Mouse (Mus musculus) liver, adult 2 months (tissue): Measurements from ENCODE around the gene Gorasp1. TPM values are rescaled to one million over a fixed set of nuclear protein-coding genes. Genes with fewer than 3 reads are reported as not detected.

Experiments used
- DNase-seq: peaks from one replicate; pipeline ENCODE4 v3.0.0-alpha.2; 2011; ENCODE audit warnings: low read depth, low spot score; ENCODE audit errors: extremely low read depth
- H3K27ac ChIP-seq: fragments of 200-500 bp; replicated peaks from 2 replicates; pipeline ENCODE4 v1.5.1; 2012; ENCODE audit warnings: low read depth, mild to moderate bottlenecking, control low read depth, inconsistent platforms, low read length; ENCODE audit not compliant: insufficient read depth
- H3K27me3 ChIP-seq: fragments of 200-500 bp; 2 replicates; pipeline ENCODE4 v1.6.1; 2012; ENCODE audit warnings: mild to moderate bottlenecking, moderate library complexity, low read length, inconsistent platforms; ENCODE audit not compliant: control insufficient read depth, insufficient read depth
- H3K36me3 ChIP-seq: fragments of 200-500 bp; 2 replicates; pipeline ENCODE4 v1.6.1; 2012; ENCODE audit warnings: low read length, inconsistent platforms; ENCODE audit not compliant: control insufficient read depth, insufficient read depth
- H3K4me1 ChIP-seq: fragments of 200-500 bp; 2 replicates; pipeline ENCODE4 v1.6.1; 2011; ENCODE audit warnings: low read length; ENCODE audit not compliant: control insufficient read depth, insufficient read depth
- H3K4me3 ChIP-seq: fragments of 200-500 bp; 2 replicates; pipeline ENCODE4 v1.5.1; 2011; ENCODE audit warnings: low read depth, mild to moderate bottlenecking, control low read depth, low read length, moderate library complexity; ENCODE audit not compliant: insufficient read depth
- H3K79me2 ChIP-seq: fragments of 200-500 bp; 2 replicates; pipeline ENCODE4 v1.6.1; 2012; ENCODE audit warnings: inconsistent platforms, mild to moderate bottlenecking, low read length, moderate library complexity; ENCODE audit not compliant: control insufficient read depth, insufficient read depth
- H3K9ac ChIP-seq: fragments of 200-500 bp; 2 replicates; pipeline ENCODE4 v1.6.1; 2012; ENCODE audit warnings: low read depth, mild to moderate bottlenecking, control low read depth, inconsistent platforms, low read length
- CTCF ChIP-seq: fragments of 200-500 bp; IDR thresholded peaks from 2 replicates; pipeline ENCODE4 v1.5.1; 2011; ENCODE audit warnings: low read depth, low read length, control low read depth
- POLR2A ChIP-seq: fragments of 200-500 bp; IDR thresholded peaks from 2 replicates; pipeline ENCODE4 v1.6.1; 2011; ENCODE audit warnings: low read length, control low read depth; ENCODE audit not compliant: insufficient read depth; ENCODE audit errors: extremely low read depth
- WGBS: fragments of 180-500 bp; shearing (Covaris S2); methylation state at CpG from one replicate; pipeline ENCODE4 v1.1.7; 2018; 5-methylcytosine and 5-hydroxymethylcytosine counted together
- polyA plus RNA-seq: library from polyadenylated mRNA; depleted of rRNA; stranded (reverse); fragments of >200 nt; gene quantifications from 2 replicates; pipeline ENCODE4 v1.2.3, GENCODE M21; 2012; rRNA removed
- total RNA-seq: library from RNA; depleted of rRNA; stranded (reverse); fragments of >200 nt; gene quantifications from 2 replicates; pipeline ENCODE4 v1.2.3, GENCODE M21; 2014; rRNA removed

The Gorasp1 gene
- 10.9 and 11.5 TPM in 2 replicates for total RNA-seq
- 18.1 and 20.7 TPM in 2 replicates for polyA plus RNA-seq

- H3K9ac ChIP-seq, result peak within 1 kb of the TSS; percentile 90
- DNase-seq, result peak; percentile 69
- peak; percentile 92 for TF ChIP-seq POLR2A
- no peak for TF ChIP-seq CTCF
- no peaks in the 10 kb centered on the region for H3K27me3 ChIP-seq
- H3K27ac ChIP-seq, result peak within 1 kb of the TSS; percentile 76
- H3K4me1 ChIP-seq, result peaks cover 17% of the 10 kb centered on the region
- H3K79me2 ChIP-seq, result peaks cover 10% of the 10 kb centered on the region; the same call in 1 of the 2 replicates
- H3K36me3 ChIP-seq, result no peaks in the 10 kb centered on the region
- peak within 1 kb of the TSS; percentile 84 for H3K4me3 ChIP-seq
- under 1% methylated on average over 40 of the region's 40 CpGs for WGBS
These were observed at the start of gene Gorasp1, which contains the start of gene Ttc21a for GRCm38 (mm10) chr9:119937005-119937773. Gene Gorasp1 (minus strand): TSS chr9:119937565. Gene Ttc21a (plus strand): TSS chr9:119937606.

- Histone ChIP-seq H3K79me2 (peaks cover 23% of the 10 kb centered on the region), H3K36me3 (no peaks in the 10 kb centered on the region), H3K27me3 (no peaks in the 10 kb centered on the region), H3K9ac (no peak overlapping the region), H3K27ac (no peak overlapping the region), H3K4me3 (no peak overlapping the region), H3K4me1 (peaks cover 9% of the 10 kb centered on the region)
- DNase-seq, result no peak
- WGBS, result 90% methylated on average over 10 of the region's 10 CpGs
- no peak for TF ChIP-seq POLR2A
- no peak for TF ChIP-seq CTCF
These were observed 48.7 kb upstream of the Gorasp1 start for GRCm38 (mm10) chr9:119985881-119986574.

GRCm38 (mm10) chr9:119984536-119985011 is 47.2 kb upstream of the Gorasp1 start, which contains the start of gene Csrnp1:
Gene Csrnp1 (minus strand): TSS chr9:119984658.
- Histone ChIP-seq H3K4me3 (peak within 1 kb of the TSS; percentile 100), H3K27me3 (no peaks in the 10 kb centered on the region), H3K4me1 (peaks cover 21% of the 10 kb centered on the region), H3K9ac (peak within 1 kb of the TSS; percentile 100), H3K27ac (peak within 1 kb of the TSS; percentile 99), H3K36me3 (no peaks in the 10 kb centered on the region), H3K79me2 (peaks cover 34% of the 10 kb centered on the region)
- 28% methylated on average over 14 of the region's 14 CpGs for WGBS
- TF ChIP-seq POLR2A (no peak), CTCF (no peak)
- no peak for DNase-seq

GRCm38 (mm10) chr9:119983585-119984535 is 46.5 kb upstream of the Gorasp1 start:
- peaks cover 41% of the 10 kb centered on the region for H3K79me2 ChIP-seq
- peak overlapping the region; percentile 99 for H3K27ac ChIP-seq
- peaks cover 27% of the 10 kb centered on the region for H3K4me1 ChIP-seq
- peak overlapping the region; percentile 100 for H3K9ac ChIP-seq
- 3% methylated on average over 73 of the region's 79 CpGs for WGBS
- H3K27me3 ChIP-seq, result no peaks in the 10 kb centered on the region
- TF ChIP-seq CTCF (no peak), POLR2A (peak; percentile 98)
- no peaks in the 10 kb centered on the region for H3K36me3 ChIP-seq
- peak overlapping the region; percentile 100 for H3K4me3 ChIP-seq
- peak; percentile 65 for DNase-seq

GRCm38 (mm10) chr9:119982956-119983551 is 45.7 kb upstream of the Gorasp1 start:
- TF ChIP-seq CTCF (no peak), POLR2A (no peak)
- Histone ChIP-seq H3K36me3 (no peaks in the 10 kb centered on the region), H3K9ac (peak overlapping the region; percentile 100), H3K4me3 (peak overlapping the region; percentile 100), H3K79me2 (peaks cover 49% of the 10 kb centered on the region), H3K27ac (peak overlapping the region; percentile 99), H3K27me3 (no peaks in the 10 kb centered on the region), H3K4me1 (peaks cover 35% of the 10 kb centered on the region)
- 0% methylated on average over 48 of the region's 48 CpGs for WGBS
- DNase-seq, result peak; percentile 64
